Mouse (Mus musculus): ENCODE measurements around the gene Npepl1.

Gene Npepl1

DNA sequence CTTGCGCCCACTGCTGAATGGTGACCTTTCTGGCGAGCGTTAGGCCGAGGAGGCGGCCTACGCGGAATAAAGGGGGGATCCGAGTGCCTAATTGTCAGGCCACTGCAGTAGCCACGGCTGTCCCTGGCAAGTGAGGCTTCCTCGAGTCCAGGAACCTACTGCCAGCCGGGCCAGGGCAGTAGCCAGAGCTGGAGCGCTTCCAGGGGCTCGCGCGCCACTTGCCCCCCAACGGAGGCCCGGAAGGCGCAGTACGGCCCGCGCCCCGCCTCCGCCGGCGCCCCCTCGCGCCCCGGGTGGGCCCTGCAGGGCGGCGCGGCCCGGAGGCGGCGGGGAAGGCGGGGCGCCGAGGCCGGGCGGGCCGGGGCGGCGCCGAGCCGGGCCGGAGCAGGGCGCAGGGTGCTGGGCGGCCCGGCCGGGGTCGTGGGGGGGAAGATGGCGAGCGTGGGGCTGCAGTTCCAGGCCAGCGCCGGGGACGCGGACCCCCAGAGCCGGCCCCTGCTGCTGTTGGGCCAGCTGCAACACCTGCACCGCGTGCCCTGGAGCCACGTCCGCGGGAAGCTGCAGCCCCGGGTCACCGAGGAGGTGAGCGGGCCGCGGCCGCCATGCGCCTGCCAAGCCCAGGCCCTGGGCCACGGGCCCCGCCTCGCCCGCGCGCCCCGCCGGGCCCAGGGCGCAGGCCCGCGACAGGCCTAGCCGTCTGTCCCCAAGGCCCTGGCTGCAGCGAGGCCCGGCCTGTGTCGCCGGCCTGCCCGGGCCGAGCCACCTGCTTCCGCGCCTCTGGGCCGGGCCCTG, at the start of gene Npepl1:
Gene Npepl1 (plus strand): TSS at position 359 of the 792 bp plus-strand sequence.
- in situ Hi-C loops (cut with MboI) = no loop called here

DNA sequence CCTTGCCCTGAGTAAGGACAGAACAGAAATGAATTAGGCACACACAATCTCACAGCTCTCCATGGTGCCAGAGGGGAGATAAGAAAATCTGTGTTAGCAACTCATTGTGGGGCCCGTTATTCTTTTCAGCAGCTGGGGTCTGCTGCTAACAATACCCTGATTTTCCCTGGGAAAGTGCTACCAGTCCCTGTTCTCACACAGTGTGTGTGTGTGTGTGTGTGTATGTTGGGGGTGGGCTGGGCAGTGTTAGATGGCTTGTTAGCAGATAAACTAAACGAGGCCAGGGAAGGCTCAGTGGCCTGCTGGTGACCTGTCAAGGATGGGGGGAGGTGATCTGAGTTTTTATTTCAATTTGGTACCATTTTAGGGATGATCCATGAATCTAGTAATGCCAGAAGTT, 48.9 kb upstream of the Npepl1 start:
- in situ Hi-C loops (cut with MboI) = no loop called here

DNA sequence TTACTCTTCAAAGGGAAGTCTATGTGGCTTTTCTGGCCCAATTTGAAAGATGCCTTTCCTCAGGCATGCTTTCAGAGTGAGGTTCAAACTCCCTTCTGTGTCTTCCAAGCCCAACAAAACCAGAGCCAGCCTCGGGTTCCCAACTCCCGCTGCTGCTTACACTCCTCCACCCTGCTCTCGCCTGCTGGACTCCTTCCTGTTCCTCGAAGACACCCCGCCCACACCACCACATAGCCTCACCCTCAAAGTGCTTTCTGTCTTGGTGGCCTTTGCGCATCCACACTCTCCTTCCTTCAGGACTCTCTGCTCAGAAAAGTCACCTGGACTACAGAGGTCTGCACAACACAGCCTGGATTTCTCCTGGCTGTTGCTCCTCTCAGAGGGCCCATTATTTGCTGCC, 47.1 kb upstream of the Npepl1 start:
- in situ Hi-C loops (cut with MboI) = no loop called here

DNA sequence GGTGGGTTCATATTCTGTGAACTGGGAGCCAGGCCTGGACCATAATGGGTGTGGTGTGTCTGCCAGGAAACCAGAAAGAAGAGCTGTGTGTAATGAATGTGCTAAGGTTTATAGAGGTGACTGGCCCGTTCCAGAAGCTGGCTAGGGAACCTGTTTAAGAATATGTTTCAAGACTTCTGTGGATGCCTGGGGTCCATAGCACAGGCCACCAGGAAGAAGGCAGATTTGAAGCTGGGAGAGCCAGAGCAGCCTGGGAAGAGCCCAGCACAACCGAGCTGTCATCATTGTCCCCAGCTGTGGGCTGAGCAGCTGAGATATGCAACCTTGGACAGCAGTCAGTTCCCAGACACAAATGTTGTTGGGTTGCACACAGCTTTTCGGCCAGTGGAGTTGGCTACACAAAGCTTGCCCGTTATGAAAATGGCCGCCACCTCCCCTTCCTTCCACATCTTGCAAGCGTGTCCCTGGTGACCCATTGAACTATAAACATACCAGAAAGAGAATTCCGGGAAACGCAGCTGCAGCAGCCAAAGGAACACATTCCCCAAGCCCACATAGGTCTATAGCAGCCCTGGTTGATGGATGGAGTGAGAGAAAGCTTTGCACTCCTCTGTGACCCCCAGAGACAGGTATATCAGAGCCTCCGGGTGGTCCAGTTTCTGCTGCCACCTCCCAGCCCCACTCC, 46.5 kb upstream of the Npepl1 start:
- in situ Hi-C loops (cut with MboI) = no loop called here

DNA sequence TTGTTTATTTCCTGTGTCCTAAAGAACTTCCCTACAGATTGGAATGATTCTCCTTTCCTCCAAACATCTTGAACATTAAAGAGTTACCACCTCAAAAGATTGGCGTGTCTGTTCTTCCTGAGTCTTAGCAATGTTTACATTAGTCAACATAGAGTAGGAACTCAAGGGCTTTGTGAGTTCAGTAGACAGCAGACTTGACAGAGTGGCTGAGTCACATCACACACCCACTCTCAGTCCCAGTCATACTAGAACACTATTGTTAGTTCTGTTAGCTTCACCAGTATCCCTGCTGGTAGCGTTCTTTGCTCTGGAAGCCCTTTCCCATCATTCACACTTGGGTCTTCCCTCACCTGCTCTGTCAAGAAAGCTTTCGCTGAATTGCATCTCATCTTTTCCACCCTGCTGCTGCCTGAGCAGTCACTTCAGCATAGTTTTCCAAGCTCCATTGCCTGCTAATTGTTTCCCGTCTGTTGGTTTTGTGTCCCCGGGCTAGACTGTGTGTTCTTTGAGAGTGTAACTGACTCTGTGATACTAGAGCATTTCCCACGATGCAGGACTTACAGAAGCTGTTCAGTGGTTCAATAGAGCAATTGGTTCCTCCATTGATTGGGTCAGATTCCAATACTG, 42.2 kb upstream of the Npepl1 start:
- in situ Hi-C loops (cut with MboI) = no loop called here

DNA sequence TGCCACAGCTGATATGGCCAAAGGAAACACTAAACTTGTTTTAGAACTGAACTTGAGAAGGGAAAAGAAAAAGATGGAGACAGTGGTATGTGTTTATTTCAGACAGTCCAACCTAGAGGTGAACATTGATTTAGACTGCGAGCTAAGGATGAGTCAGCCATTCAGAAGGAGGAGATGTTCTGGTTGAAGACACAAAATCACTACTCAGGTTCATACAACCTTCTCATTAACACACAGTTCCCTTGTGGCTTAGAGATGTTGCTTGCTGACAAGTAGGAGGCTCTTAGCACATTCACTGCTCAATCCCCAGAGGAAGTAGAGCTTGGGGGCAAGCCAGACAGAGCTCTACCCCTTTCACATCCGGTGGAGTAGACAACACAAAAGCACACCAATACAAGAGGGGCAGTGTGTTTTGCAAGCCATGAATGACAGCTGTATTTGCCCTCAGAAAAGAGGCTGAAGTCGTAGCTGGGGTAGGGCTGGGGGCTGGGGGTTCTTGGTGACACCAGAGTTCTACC, 40.6 kb upstream of the Npepl1 start:
- in situ Hi-C loops (cut with MboI) = no loop called here

DNA sequence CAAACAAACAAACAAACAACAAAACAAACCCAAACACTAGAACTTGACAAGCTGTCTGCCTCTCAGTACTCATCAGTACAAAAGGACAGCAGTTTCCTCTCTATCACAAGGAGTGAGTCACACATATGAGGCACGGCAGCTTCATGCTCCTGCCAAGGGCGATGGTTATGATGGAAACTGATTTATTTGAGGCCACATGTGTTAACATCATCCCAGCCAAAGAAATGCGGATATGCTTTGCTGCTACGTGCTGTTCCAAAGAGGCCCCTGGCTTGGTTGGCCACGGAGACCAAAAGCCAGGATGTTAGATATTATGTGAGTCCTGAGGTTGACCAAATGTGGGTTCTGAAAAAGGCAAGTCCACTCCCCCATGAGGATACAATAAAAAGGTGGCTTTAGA, 38.7 kb upstream of the Npepl1 start:
- in situ Hi-C loops (cut with MboI) = no loop called here

DNA sequence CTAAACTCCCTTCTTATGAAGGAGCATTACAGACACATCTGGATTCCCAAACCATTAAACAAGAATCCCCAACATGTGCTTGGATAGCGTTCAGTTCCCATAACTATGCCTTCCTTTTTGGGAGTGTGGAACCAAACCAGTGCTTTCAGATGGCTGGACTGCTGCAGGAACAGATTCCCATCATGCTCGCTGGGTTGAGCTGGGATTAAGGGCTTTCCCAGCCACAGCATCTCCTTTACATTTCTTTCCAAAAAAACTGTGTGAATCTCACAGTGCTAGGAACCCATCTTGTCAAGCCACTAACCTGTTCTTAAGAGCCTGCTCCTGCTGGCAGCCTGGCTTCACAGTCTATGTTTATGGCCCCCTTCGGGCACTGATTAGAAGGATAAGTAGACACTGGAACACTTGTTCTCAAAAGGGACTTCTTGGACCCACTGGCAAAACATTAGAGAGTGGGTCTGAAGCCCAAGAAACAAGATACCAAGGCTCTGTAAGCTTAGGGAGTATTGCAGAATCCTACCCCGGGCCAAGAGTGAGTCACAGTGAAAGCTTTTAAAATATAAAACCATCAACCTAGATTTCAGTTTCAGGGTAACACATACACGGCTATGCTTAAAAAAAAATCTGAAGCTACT, 36.9 kb upstream of the Npepl1 start:
- in situ Hi-C loops (cut with MboI) = no loop called here

DNA sequence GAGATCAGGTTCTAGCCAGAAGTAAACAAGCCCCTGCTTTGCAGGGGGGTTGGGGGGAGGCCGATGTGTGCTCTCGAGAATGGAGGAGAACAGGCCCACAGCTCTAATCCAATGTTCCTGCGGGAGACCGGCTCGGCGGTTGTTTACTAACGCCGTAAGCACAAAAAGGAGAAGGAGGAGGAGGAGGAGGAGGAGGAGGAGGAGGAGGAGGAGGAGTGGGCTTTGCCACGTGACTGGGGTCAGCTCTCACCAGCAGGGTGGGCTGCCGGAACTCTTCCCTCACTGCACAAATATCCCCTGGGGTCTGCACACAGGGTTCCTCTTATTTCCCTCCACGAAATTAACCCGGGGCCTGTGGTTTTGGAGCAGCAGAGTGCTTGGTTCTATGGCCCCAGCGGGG, 35.5 kb upstream of the Npepl1 start:
- in situ Hi-C loops (cut with MboI) = no loop called here

DNA sequence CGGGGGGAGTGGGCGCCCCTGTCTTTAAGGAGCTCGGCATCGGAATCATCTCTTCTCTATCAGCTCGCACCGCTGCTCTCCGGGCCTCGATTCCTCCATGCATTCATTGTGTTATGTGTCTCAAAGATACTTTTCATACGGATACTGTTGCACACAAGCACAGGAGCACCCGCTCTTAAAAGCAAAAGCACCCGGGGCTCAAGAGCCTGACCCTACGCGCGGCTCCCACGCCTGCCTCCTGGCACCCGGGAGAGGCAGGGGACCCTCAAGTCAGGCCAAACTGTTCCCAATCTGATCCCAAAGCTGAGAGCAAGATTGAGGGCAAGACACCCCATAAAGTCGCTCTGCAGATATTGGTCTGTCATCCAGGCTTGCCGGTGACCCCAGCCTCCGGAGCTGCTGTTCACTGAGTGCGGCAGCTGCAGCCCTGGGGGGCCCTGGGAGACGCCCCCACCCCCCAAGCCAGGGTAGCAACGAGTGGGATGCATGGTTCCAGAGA, 35.0 kb upstream of the Npepl1 start:
- in situ Hi-C loops (cut with MboI) = no loop called here

DNA sequence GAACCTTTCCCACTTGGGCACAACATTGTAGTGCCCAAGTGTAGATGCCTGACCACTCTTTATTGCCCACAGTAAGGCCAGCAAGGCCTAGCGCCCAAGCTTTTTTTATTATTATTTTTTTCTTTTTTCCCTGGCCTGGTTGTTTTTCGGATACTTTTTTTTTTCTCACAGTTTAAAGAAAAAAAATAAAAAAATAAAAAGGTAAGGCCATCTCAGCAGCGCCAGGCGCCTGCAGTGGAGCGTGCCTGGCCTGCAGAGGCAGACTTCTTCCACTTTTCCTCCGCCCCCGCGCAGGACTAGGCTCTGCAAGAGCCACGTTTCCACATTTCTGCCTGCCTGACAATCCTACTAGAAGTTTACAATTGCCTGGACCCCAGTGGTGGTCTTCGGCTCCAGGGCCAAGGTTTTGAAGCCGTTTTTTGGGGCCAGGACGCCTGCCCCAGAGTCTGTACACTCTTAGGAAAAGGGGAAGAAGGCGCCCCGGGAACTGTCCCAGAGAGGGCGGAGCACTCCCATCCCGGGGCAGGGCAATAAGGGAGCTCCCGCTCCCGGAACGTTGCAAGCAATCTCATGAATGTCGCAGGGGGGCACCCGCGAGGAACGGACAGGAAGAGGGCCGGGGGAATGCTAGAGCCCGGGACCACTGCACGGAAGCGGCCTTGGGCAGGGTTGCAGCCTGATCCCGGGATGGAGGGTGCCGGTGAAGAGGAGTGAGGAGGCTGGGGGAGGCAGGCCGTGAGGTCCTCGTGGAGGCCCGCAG, 34.3 kb upstream of the Npepl1 start, which contains the start of gene Stx16:
Gene Stx16 (plus strand): TSS at position 636 of the 760 bp plus-strand sequence.
- in situ Hi-C loops (cut with MboI) = no loop called here

DNA sequence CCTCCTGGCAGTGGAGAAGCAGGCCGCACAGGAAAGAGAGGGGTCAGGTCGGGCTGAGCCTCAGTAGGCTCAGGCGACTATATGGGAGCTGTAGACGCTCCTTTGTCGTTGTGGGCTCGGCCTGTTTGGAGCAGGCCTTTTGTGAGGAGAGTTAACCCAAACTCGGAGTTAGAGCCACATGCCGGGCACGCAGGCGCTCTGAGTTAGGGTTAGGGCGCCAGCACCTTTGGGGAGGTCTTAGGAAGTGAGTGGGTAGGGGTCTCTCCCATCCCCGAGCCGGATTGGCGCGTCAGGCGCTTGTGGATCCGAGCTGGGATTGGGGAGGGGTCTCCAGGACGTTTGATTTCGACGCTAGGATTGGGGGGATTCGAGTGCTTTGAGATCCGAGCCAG, 33.7 kb upstream of the Npepl1 start:
- in situ Hi-C loops (cut with MboI) = no loop called here

DNA sequence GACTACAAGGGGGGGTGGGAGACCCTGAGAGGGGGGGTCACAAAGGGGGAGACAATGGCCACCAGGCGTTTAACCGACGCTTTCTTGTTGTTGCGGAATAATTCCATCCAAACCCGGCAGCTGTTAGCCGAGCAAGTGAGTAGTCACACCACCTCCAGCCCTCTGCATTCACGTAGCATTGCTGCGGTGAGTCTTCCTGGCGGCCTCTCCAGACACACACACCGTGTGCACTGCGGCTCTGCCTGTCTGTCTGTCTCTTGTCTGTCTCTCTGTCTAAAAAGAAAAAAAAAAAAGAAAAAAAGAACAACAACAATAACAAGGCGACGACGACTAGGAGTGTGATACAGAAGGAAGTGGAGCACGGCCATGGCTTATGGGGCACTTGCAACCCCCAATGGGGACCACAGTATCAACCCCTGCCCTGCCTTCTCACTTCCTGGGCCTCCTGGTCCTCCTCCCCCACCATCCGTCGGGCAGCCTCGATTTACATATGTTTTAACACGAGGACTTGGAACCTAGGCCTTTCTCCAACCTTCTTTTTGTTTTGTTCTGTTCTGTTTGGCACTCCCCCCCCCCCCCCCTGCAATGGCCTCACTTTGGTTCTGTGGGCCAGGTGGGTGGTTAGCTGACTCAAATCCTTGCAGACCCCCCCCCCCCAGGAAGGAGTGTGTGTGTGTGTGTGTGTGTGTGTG, 33.0 kb upstream of the Npepl1 start:
- in situ Hi-C loops (cut with MboI) = no loop called here

DNA sequence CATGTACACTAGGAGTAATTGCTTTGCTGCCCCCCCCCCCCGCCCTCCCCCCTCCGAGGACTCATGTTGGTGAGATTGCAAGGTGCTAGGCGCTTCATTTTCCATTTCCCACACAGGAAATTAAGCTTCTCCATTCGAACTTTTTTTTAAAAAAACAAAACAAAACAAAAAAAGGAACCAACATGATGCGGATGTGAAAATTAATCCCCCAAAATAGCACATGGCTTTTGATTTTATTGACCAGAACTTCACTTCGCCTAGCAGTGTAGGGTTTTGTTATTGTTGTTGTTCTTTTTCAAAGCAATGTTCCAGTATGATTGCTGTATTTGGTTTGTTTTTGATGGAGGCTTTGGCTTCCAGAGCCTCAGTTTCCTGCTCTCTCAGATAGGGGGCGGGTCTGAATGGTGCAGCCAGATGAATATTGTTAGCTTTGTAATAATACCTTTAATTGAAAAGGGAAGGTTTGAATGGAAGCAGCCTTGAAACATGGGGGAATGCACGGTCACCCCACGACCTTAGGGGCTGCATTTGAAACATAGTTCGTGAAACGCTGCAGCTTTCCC, 32.3 kb upstream of the Npepl1 start:
- in situ Hi-C loops (cut with MboI) = no loop called here

DNA sequence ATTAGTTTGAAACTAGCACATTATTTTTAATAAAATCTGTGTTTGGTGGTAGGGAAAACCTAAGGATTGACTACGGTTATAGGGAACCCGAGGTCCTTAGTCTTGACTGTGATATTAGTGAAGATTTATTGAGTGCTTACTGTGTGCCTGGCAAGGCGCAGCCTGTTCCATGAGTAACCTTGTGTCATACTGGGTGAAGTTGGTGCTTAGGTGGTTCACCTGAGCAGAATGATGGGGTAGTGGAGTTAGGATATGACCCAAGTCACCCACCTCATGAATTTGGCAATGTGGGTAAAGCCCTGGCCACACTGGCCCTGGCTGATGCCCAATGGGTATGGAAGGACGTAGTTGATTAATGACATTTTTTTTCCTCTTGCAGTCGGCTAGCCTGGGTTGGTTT, 28.3 kb upstream of the Npepl1 start:
- in situ Hi-C loops (cut with MboI) = no loop called here

DNA sequence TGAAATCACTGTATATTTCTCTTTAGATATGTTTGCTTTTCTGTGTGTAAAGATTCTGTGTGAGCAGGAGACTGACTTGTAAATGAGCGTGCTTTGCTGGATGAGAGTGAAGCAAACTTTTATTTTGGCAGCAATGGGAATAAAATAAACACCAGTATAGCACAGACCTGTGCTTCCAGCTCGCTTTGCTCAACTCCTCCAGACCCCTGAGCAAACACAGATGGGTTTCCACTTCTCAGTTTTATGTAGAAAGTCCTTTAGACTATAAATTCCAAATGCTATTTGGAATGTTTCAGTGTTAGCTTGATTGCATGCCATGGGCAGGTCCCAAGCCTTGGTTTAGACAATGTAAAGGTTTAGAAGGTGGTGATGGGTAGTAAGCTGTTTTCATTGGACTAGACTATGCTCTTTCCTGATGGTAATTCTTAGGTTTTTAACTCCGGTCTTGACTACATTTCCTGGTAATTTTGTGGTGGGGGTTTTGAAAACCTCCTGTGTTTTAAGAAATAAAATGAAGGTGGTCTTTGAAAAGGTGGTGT, 27.7 kb upstream of the Npepl1 start:
- in situ Hi-C loops (cut with MboI) = no loop called here

DNA sequence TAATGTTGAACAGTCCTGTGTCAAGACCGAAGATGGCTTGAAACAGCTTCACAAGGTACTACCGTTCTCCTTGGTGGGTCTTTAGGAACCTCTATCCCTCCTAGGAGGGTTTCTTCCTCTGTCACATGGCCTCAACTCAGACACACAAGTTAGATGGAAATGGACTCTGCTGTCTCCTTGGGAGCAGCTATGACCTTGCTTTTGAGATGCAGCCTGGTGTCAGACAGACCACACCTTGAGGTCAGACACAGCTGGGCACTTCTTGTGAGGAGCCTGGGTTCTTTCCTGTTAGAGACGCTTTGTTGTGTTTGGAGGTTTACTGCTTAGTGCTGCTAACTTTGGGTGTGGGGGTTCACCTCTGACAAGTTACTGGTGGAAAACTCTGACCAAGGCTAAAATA, 15.1 kb upstream of the Npepl1 start:
- in situ Hi-C loops (cut with MboI) = no loop called here

DNA sequence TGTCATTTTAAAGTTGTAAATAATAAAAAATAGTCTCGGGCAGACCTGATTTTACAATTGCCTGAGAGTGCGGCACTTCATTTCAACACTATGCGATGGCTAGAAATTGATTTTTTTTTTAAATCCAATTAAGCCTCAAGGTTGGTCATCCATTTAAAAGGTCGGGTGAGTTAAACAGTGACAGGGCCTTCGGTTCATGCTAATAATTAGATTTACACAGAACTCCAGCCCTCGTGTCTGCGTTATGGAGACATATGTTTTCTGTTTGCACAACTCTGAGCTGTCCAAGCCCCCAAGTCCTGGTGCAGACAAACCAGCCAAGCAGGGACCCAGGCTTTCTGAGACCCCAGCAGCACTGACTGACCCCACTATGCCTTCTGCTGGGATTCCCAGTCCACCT, 7.8 kb upstream of the Npepl1 start:
- in situ Hi-C loops (cut with MboI) = no loop called here

DNA sequence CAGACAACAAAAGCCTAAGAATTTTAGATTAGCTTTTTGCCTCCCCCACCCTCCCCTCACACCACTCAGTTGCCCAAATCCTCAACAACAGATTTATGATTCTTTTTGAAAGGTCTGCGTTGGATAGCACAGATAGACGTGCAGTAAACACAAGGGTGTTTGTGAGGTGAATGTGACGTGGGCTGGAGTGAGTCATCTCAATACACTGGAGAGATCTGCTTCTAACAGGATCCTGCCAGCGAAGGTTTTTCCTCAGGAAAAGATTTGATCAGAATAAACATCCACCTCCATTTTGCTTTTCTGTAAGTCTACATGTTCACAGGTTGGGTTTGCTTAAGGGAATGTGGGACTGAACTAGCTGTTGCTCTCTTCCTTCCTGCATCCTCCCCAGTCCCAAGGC, 6.6 kb upstream of the Npepl1 start:
- in situ Hi-C loops (cut with MboI) = no loop called here

DNA sequence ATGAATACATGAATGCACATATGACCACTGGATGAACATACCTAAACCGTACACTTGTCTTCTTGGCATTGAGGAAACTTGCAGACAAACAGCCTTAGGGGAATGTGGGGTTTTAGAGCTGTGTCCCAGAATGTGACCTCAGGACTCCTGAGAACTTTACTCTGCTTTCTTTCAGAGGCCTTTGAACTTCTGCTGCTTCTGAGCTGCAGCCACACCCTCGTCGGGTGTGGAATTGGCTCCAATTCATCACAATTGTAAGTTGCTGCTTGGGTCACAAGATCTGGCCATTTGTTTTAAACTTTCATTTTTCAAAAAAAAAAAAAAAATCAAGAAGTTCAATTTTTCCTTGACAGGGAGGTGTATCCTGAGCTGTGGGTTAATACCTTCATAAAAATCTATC, 2.8 kb upstream of the Npepl1 start:
- in situ Hi-C loops (cut with MboI) = no loop called here
